Mouse (Mus musculus) forebrain, embryonic 10.5 days (tissue): ENCODE results near the gene Uprt. TPM values are rescaled to one million over a fixed set of nuclear protein-coding genes. Genes with fewer than 3 reads are reported as not detected.

Experiments
- DNase-seq: peaks from one replicate; pipeline ENCODE4 v3.0.0-alpha.2; 2017; ENCODE audit warnings: low spot score; ENCODE audit errors: extremely low spot score
- H3K27ac ChIP-seq: fragments of 300-500 bp; sonication (generic); 2 replicates; pipeline ENCODE4 v1.5.1; 2016; ENCODE audit warnings: mild to moderate bottlenecking
- H3K27me3 ChIP-seq: fragments of 300-500 bp; sonication (generic); 2 replicates; pipeline ENCODE4 v1.6.1; 2016; ENCODE audit warnings: mild to moderate bottlenecking; ENCODE audit not compliant: poor library complexity, severe bottlenecking
- H3K36me3 ChIP-seq: fragments of 300-500 bp; sonication (generic); replicated peaks from 2 replicates; pipeline ENCODE4 v1.6.1; 2016; ENCODE audit warnings: mild to moderate bottlenecking, moderate library complexity
- H3K4me1 ChIP-seq: fragments of 300-500 bp; sonication (generic); 2 replicates; pipeline ENCODE4 v1.6.1; 2016
- H3K4me3 ChIP-seq: fragments of 300-500 bp; sonication (generic); 2 replicates; pipeline ENCODE4 v1.5.1; 2016; ENCODE audit warnings: mild to moderate bottlenecking, moderate library complexity
- H3K9me3 ChIP-seq: fragments of 300-500 bp; sonication (generic); 2 replicates; pipeline ENCODE4 v1.6.1; 2016; ENCODE audit warnings: mild to moderate bottlenecking, moderate library complexity
- WGBS: fragments of 180-500 bp; shearing (Covaris S2); methylation state at CpG from one replicate; pipeline ENCODE4 v1.1.7; 2016; 5-methylcytosine and 5-hydroxymethylcytosine counted together
- polyA plus RNA-seq: library from polyadenylated mRNA; unstranded; fragments of >200 nt; fragmentation: Nextera tagmentation; extraction: Ambion mirVana; gene quantifications from 2 replicates; pipeline ENCODE4 v1.2.1, GENCODE M21; 2016

Uprt gene
- polyA plus RNA-seq = 1.3 and 1.6 TPM in 2 replicates

DNA sequence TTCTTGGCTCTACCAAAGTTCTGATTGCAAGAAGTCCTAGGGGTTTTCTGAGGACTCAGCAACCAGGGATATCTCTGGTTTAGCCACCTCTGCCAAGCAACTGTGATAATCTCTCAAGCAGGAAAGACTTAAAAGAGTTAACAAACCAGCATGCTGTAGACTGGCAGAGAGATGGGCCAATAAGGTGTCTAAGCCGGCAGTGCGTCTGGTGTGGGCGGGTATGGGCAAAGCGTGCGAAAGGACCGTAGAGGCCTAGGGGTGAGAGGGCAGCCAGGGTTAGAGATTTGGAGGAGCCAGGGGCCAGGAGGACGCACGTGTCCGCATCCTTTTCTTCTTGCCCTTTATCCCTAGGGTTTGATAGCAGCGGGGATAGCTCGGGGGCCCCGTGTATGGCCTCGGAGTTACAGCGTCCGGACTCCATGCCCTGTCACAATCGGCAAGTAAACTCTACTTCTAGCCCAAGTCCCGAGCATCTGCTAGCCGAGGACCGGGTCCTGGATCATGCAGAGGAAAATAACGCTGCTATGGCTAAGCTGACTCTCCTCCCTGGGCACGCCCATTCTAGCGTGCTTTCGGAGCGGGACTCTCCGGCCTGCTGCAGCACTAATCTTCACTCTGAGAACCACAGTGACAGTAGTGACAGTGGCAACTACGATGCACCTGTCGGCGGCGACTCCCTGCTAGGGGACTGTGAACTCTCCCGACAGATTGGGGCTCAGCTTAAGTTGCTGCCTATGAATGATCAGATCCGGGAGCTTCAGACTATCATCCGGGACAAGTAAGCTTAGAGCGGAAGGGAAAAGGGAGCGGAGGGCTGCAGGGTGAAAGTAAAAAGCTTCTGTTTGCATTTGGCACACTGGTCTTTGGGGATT lies at the start of gene Uprt:
Gene Uprt (plus strand): TSS at position 247 of the 872 bp plus-strand sequence.
- no peaks in the 10 kb centered on the region for H3K4me1 ChIP-seq
- H3K27ac ChIP-seq = peak within 1 kb of the TSS; percentile 80
- 17% methylated on average over 34 of the region's 34 CpGs for WGBS
- no peaks in the 10 kb centered on the region for H3K36me3 ChIP-seq
- H3K4me3 ChIP-seq = peak within 1 kb of the TSS; percentile 60
- DNase-seq = peak; percentile 63
- H3K9me3 ChIP-seq = no peaks in the 10 kb centered on the region
- peaks cover 92% of the 10 kb centered on the region for H3K27me3 ChIP-seq

DNA sequence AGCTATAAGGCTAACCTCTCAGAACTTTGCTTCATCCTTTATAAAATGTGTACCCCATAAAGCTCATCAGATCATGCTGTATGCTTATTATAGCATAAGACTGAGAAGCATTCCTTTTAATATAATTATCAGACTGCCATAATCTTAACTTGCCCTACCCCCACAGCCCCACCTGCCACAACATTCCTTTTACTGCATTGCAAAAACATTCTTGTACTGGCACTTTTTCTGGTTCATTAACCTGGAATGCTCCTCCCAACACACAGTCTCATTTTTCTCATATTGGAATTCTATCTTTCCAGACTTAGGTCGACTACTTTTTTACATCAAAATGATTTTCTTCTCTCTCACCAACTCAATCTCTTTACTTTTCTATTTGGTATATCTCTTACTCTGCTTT lies 49.2 kb upstream of the Uprt start:
- Histone ChIP-seq H3K27me3 (peaks cover 89% of the 10 kb centered on the region), H3K4me1 (no peaks in the 10 kb centered on the region), H3K36me3 (no peaks in the 10 kb centered on the region), H3K9me3 (no peaks in the 10 kb centered on the region), H3K4me3 (no peak overlapping the region), H3K27ac (no peak overlapping the region)
- 54% methylated on average over 1 of the region's 1 CpGs for WGBS
- no peak for DNase-seq

- 87% methylated on average over 1 of the region's 1 CpGs for WGBS
- Histone ChIP-seq H3K27me3 (peaks cover 89% of the 10 kb centered on the region), H3K36me3 (no peaks in the 10 kb centered on the region), H3K27ac (no peak overlapping the region), H3K4me1 (no peaks in the 10 kb centered on the region), H3K9me3 (no peaks in the 10 kb centered on the region), H3K4me3 (no peak overlapping the region)
- DNase-seq = no peak
These were observed 30.2 kb upstream of the Uprt start for GRCm38 (mm10) chrX:104452433-104452832.

GRCm38 (mm10) chrX:104461755-104462154 lies 20.9 kb upstream of the Uprt start:
- Histone ChIP-seq H3K4me1 (no peaks in the 10 kb centered on the region), H3K27me3 (peaks cover 37% of the 10 kb centered on the region), H3K4me3 (no peak overlapping the region), H3K9me3 (no peaks in the 10 kb centered on the region), H3K36me3 (no peaks in the 10 kb centered on the region), H3K27ac (no peak overlapping the region)
- no peak for DNase-seq
- 66% methylated on average over 2 of the region's 2 CpGs for WGBS

- no peaks in the 10 kb centered on the region for H3K4me1 ChIP-seq
- 83% methylated on average over 6 of the region's 6 CpGs for WGBS
- no peak for DNase-seq
- H3K27ac ChIP-seq = no peak overlapping the region
- H3K27me3 ChIP-seq = peaks cover 25% of the 10 kb centered on the region
- no peak overlapping the region for H3K4me3 ChIP-seq
- no peaks in the 10 kb centered on the region for H3K9me3 ChIP-seq
- H3K36me3 ChIP-seq = no peaks in the 10 kb centered on the region
These were observed 18.2 kb upstream of the Uprt start for GRCm38 (mm10) chrX:104464376-104464775.

GRCm38 (mm10) chrX:104478041-104478440 lies 4.6 kb upstream of the Uprt start:
- H3K27me3 ChIP-seq = peaks cover 91% of the 10 kb centered on the region
- H3K4me3 ChIP-seq = no peak overlapping the region
- WGBS = 29% methylated on average over 2 of the region's 2 CpGs
- H3K36me3 ChIP-seq = no peaks in the 10 kb centered on the region
- H3K9me3 ChIP-seq = no peaks in the 10 kb centered on the region
- H3K4me1 ChIP-seq = 0 out of 2 replicates have a peak, but pooled peaks cover 5% of the 10 kb centered on the region
- DNase-seq = no peak
- no peak overlapping the region for H3K27ac ChIP-seq

DNA sequence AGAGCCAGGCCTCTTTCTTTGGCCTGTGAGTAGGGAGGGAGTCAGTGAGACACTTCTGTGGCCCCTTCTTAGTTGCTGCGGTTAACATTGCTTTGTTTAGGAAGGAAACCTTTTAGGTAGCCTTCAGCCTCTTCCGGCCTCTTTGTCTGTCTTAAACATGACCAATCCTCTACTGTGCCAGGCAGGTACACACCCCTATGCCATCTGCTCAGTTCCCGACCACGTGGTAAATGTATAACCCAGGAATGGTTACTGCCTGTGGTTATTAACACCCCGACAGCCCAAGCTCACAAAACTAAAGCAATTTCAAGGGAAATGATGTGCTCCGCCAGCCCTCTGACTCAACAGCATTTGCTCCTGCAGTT lies 808 bp downstream of the Uprt start:
- DNase-seq = no peak
- 24% methylated on average over 6 of the region's 6 CpGs for WGBS
- Histone ChIP-seq H3K9me3 (no peaks in the 10 kb centered on the region), H3K4me1 (no peaks in the 10 kb centered on the region), H3K27me3 (peaks cover 92% of the 10 kb centered on the region), H3K27ac (peak overlapping the region; percentile 80), H3K4me3 (peak overlapping the region; percentile 60), H3K36me3 (no peaks in the 10 kb centered on the region)

GRCm38 (mm10) chrX:104485596-104485995 lies 3.0 kb downstream of the Uprt start:
- 91% methylated on average over 2 of the region's 2 CpGs for WGBS
- no peaks in the 10 kb centered on the region for H3K36me3 ChIP-seq
- no peaks in the 10 kb centered on the region for H3K4me1 ChIP-seq
- H3K9me3 ChIP-seq = no peaks in the 10 kb centered on the region
- no peak for DNase-seq
- H3K27me3 ChIP-seq = peaks cover 99% of the 10 kb centered on the region
- no peak overlapping the region for H3K4me3 ChIP-seq
- no peak overlapping the region for H3K27ac ChIP-seq

DNA sequence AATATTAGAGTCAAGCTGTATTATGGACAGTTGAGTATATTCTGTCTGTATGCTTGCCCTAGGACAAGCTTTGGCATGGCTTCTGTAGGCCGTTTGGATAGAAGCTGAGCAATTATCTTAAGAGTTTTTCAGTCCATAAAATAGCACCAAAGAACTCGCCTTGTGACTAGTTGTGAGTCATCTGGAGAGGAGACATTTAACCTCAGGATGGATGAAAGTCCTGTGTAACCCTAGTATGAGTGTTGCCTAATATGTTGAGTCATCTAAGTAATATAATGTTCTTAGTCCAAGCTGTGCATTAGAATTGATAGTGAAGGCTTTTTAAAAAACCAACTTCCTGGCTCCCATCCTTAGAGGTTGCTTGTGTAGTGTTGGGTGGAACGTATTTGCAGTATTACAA lies 5.4 kb downstream of the Uprt start:
- no peak for DNase-seq
- Histone ChIP-seq H3K27ac (no peak overlapping the region), H3K36me3 (no peaks in the 10 kb centered on the region), H3K4me3 (no peak overlapping the region), H3K9me3 (no peaks in the 10 kb centered on the region), H3K4me1 (no peaks in the 10 kb centered on the region), H3K27me3 (peaks cover 100% of the 10 kb centered on the region)
- WGBS = 87% methylated on average over 3 of the region's 3 CpGs

GRCm38 (mm10) chrX:104488870-104489467 lies 6.4 kb downstream of the Uprt start:
- 83% methylated on average over 4 of the region's 4 CpGs for whole genome bisulfite sequencing
- Histone ChIP-seq H3K27ac (no peak overlapping the region), H3K4me3 (no peak overlapping the region), H3K4me1 (no peaks in the 10 kb centered on the region), H3K36me3 (no peaks in the 10 kb centered on the region), H3K9me3 (no peaks in the 10 kb centered on the region), H3K27me3 (peaks cover 100% of the 10 kb centered on the region)
- DNase-seq = no peak

GRCm38 (mm10) chrX:104489626-104490355 lies 7.2 kb downstream of the Uprt start:
- WGBS = 63% methylated on average over 4 of the region's 4 CpGs

GRCm38 (mm10) chrX:104501765-104502164 lies 19.1 kb downstream of the Uprt start:
- WGBS = 74% methylated on average over 5 of the region's 5 CpGs

More at GRCm38 (mm10) chrX:104489626-104490355, 7.2 kb downstream of the Uprt start:
- no peak overlapping the region for H3K27ac ChIP-seq
- peaks cover 100% of the 10 kb centered on the region for H3K27me3 ChIP-seq
- no peaks in the 10 kb centered on the region for H3K36me3 ChIP-seq
- H3K9me3 ChIP-seq = no peaks in the 10 kb centered on the region
- DNase-seq = no peak
- no peak overlapping the region for H3K4me3 ChIP-seq
- H3K4me1 ChIP-seq = no peaks in the 10 kb centered on the region

More at GRCm38 (mm10) chrX:104501765-104502164, 19.1 kb downstream of the Uprt start:
- no peak for DNase-seq
- no peaks in the 10 kb centered on the region for H3K36me3 ChIP-seq
- H3K27ac ChIP-seq = no peak overlapping the region
- no peak overlapping the region for H3K4me3 ChIP-seq
- no peaks in the 10 kb centered on the region for H3K9me3 ChIP-seq
- H3K27me3 ChIP-seq = peaks cover 93% of the 10 kb centered on the region
- peaks cover 5% of the 10 kb centered on the region; the same call in 1 of the 2 replicates for H3K4me1 ChIP-seq
